Mouse (Mus musculus): ENCODE measurements around the gene Gipr.

- 0 out of 2 replicates have a peak, but pooled peaks have one; percentile 7 for TF ChIP-seq CTCF (IDR thresholded peaks at IDR 0.05)
- no peak for TF ChIP-seq EP300 (IDR thresholded peaks at IDR 0.05)
These were observed 15.0 kb upstream of the Gipr start for GRCm38 (mm10) chr7:19180862-19181429.

All from lung, postnatal 0 days (tissue).